Mouse (Mus musculus) spleen, adult 2 months (tissue): Measurements from ENCODE around the gene Minar1.

Experiments used
- CTCF ChIP-seq: fragments of 200-500 bp; IDR thresholded peaks from 2 replicates; pipeline ENCODE4 v1.5.1; 2011; ENCODE audit warnings: mild to moderate bottlenecking, inconsistent platforms; ENCODE audit not compliant: insufficient read depth, insufficient read length, insufficient replicate concordance; ENCODE audit errors: extremely low read depth
- POLR2A ChIP-seq: fragments of 200-500 bp; IDR thresholded peaks from 2 replicates; pipeline ENCODE4 v1.6.1; 2011; ENCODE audit warnings: low read depth, low read length, inconsistent platforms

- no peak for TF ChIP-seq POLR2A
- no peak for TF ChIP-seq CTCF
These were observed 6.0 kb downstream of the Minar1 start for GRCm38 (mm10) chr9:89616946-89617345.
